Mouse (Mus musculus): ENCODE data around the gene Gm9045. TPM values are rescaled to one million over a fixed set of nuclear protein-coding genes. Genes with fewer than 3 reads are reported as not detected.
"Not testable (repeated sequence)": the region's sequence is repeated elsewhere in the genome, so short reads cannot be mapped to it uniquely, and the experiment has no call there.

Gm9045 gene
- not detected for total RNA-seq (2021)
- long read RNA-seq, experiment 1 = 0 reads
- long read RNA-seq, experiment 2 = 0 reads

DNA sequence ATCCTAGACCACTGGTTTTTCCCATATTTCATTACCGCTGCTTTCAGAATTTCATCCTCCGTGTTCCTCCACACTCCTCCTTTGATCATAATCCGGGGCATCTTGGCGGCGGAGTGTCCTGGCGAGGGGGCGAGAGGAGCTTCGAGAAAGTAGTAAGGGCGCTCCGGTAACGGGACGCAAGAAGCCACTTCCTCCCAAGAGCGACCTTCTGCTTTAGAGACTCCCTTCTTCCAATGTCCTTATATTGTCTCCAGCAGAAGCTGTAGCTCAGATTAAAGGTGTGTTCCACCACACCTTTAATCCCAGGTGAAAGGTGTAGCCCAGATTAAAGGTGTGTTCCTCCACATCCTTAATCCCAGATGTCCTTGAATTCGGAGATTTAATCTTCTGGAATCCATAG lies at the start of gene Gm9045:
Gene Gm9045, minus strand, starts transcription at position 101 of the 400 bp plus-strand sequence.
- not testable (repeated sequence) for H3K4me3 ChIP-seq; H3K27ac ChIP-seq; DNase-seq (ENCODE audit: low spot score in 2 of 2)

DNA sequence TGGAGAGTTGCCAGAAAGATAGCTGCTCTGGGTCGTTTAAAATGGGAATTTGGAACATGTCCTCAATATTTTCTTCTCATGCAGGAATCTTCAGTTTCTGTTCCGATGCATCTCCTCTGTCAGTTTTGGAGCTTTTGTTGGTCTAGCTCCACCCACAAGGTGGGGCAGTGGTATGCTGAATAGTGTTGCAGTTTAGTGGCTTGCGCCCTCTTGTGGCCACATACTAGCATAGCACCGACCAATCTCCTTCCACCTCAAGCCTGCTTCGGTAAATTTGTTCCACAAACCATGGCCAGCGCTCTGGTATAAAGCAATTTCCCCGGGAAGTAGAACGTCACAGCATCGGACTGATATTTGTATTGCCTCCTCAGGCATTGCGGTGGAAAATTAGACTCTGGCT lies 32.8 kb upstream of the Gm9045 start:
- Histone ChIP-seq H3K27ac (no peak overlapping the region), H3K4me3 (no peak overlapping the region)
- peak; percentile 85 to 86 for DNase-seq (ENCODE audit: low spot score in 2 of 2)
- peak; percentile 98 for TF ChIP-seq CTCF (conservative IDR thresholded peaks at IDR 0.05)

DNA sequence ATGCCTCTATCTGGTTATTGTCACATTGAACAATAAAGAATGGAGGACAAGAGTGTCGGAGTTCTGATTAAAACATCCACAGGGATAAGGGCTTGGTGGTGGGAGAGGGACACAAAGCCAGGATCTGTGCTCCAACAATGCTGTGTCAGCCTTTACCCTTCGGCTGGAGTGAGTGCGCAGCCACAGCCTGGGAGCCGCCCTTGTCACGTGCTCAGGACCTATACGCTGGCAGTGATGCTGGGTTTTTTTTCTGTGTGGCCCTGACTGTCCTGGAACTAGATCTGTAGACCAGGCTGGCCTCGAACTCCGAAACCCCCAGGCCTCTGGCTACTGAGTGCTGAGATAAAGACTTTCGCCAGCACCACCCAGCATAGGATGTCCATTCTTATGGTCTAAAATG lies 31.9 kb upstream of the Gm9045 start:
- no peak for DNase-seq (ENCODE audit: low spot score in 2 of 2)
- H3K27ac ChIP-seq = no peak overlapping the region
- no peak overlapping the region for H3K4me3 ChIP-seq
- no peak for TF ChIP-seq CTCF (conservative IDR thresholded peaks at IDR 0.05)

DNA sequence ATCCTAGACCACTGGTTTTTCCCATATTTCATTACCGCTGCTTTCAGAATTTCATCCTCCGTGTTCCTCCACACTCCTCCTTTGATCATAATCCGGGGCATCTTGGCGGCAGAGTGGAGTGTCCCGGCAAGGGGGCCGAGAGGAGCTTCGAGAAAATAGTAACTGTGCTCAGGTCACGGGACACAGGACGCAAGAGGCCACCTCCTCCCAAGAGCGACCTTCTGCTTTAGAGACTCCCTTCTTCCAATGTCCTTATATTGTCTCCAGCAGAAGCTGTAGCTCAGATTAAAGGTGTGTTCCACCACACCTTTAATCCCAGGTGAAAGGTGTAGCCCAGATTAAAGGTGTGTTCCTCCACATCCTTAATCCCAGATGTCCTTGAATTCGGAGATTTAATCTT lies 16.4 kb upstream of the Gm9045 start, which contains the start of gene Gm9049:
Gene Gm9049, minus strand, starts transcription at position 101 of the 400 bp plus-strand sequence.
- DNase-seq (ENCODE audit: low spot score in 2 of 2); H3K4me3 ChIP-seq; H3K27ac ChIP-seq: not testable (repeated sequence)

DNA sequence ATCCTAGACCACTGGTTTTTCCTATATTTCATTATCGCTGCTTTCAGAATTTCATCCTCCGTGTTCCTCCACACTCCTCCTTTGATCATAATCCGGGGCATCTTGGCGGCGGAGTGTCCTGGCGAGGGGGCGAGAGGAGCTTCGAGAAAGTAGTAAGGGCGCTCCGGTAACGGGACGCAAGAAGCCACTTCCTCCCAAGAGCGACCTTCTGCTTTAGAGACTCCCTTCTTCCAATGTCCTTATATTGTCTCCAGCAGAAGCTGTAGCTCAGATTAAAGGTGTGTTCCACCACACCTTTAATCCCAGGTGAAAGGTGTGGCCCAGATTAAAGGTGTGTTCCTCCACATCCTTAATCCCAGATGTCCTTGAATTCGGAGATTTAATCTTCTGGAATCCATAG lies 10.9 kb upstream of the Gm9045 start, which contains the start of gene Gm9048:
Gene Gm9048, minus strand, starts transcription at position 101 of the 400 bp plus-strand sequence.
- DNase-seq (ENCODE audit: low spot score in 2 of 2); H3K4me3 ChIP-seq: not testable (repeated sequence)

DNA sequence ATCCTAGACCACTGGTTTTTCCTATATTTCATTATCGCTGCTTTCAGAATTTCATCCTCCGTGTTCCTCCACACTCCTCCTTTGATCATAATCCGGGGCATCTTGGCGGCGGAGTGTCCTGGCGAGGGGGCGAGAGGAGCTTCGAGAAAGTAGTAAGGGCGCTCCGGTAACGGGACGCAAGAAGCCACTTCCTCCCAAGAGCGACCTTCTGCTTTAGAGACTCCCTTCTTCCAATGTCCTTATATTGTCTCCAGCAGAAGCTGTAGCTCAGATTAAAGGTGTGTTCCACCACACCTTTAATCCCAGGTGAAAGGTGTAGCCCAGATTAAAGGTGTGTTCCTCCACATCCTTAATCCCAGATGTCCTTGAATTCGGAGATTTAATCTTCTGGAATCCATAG lies 5.5 kb upstream of the Gm9045 start, which contains the start of gene Gm9046:
Gene Gm9046, minus strand, starts transcription at position 101 of the 400 bp plus-strand sequence.
- DNase-seq (ENCODE audit: low spot score in 2 of 2); H3K27ac ChIP-seq; H3K4me3 ChIP-seq: not testable (repeated sequence)

More for the DNA sequence above, 10.9 kb upstream of the Gm9045 start, which contains the start of gene Gm9048:
- H3K27ac ChIP-seq = not testable (repeated sequence)

DNA sequence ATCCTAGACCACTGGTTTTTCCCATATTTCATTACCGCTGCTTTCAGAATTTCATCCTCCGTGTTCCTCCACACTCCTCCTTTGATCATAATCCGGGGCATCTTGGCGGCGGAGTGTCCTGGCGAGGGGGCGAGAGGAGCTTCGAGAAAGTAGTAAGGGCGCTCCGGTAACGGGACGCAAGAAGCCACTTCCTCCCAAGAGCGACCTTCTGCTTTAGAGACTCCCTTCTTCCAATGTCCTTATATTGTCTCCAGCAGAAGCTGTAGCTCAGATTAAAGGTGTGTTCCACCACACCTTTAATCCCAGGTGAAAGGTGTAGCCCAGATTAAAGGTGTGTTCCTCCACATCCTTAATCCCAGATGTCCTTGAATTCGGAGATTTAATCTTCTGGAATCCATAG lies 5.3 kb downstream of the Gm9045 start, which contains the start of gene Gm9044:
Gene Gm9044, minus strand, starts transcription at position 101 of the 400 bp plus-strand sequence.
- H3K4me3 ChIP-seq; DNase-seq (ENCODE audit: low spot score in 2 of 2); H3K27ac ChIP-seq: not testable (repeated sequence)

DNA sequence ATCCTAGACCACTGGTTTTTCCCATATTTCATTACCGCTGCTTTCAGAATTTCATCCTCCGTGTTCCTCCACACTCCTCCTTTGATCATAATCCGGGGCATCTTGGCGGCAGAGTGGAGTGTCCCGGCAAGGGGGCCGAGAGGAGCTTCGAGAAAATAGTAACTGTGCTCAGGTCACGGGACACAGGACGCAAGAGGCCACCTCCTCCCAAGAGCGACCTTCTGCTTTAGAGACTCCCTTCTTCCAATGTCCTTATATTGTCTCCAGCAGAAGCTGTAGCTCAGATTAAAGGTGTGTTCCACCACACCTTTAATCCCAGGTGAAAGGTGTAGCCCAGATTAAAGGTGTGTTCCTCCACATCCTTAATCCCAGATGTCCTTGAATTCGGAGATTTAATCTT lies 10.8 kb downstream of the Gm9045 start, which contains the start of gene Gm9040:
Gene Gm9040, minus strand, starts transcription at position 101 of the 400 bp plus-strand sequence.
- not testable (repeated sequence) for H3K4me3 ChIP-seq; DNase-seq (ENCODE audit: low spot score in 2 of 2); H3K27ac ChIP-seq

DNA sequence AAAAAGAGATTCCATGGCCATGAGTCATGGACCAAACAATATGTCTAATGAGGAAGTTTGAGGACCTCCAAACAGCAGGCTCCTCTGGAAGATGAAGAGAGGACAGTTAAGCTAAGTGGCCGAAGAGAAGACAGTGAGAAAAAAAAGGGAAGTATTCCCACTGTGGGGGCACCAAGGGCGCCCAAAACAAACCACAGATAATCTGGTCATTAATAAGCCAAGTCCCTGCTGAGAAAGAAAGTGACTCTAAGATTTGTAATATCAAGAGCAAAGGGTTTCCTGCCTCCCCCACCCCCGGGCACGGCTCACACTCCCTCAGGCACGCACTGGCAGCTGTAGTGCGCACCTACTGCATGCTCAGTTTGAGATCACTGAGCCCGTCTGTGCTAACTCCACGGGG lies 18.6 kb downstream of the Gm9045 start:
- no peak for TF ChIP-seq CTCF (conservative IDR thresholded peaks at IDR 0.05)
- DNase-seq (ENCODE audit: low spot score in 2 of 2) = no peak
- no peak overlapping the region for H3K27ac ChIP-seq

DNA sequence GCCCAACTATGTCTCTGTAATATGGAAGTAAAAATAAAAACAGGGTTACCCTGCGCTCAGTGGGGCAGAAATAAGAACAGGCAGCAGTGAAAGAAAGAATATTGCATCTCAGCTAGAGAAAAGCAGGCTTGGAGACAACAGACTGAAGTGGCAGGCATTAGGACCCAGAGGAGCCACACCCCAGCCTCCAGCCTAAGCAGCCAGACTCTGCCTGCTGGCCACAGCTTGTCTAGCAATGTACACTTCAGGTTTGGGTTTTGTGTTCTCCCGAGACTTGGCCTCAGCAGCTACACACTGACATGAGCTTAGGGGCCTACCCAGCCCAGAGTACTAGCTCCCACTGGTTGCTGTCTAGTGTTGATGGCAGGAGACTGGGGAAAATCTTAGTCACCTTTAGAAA lies 35.5 kb downstream of the Gm9045 start:
- not testable (repeated sequence) for DNase-seq (ENCODE audit: low spot score in 2 of 2)

More for the DNA sequence above, 18.6 kb downstream of the Gm9045 start:
- H3K4me3 ChIP-seq = no peak overlapping the region

DNA sequence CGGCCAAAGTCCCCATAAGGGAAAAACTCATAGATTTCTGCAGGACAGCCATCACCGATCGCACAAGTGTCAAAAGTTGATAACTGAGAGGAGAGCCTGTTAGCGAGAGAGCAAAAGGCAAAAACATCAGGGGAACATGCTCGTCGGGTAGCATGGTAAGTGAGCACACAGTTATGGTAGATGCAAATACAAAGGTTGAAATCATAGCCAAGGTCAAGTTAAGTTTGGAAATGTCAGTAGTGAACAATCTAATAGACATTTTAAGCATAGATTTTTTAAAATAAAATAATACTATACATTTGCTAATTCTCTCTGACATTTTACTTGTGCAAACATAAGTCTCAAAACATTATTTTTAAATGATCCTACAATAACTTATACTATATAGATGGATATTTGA lies 42.7 kb downstream of the Gm9045 start, which contains the start of gene Iltifb:
Gene Iltifb, minus strand, starts transcription at position 101 of the 400 bp plus-strand sequence.
- no peak within 1 kb of the TSS for H3K27ac ChIP-seq
- no peak for DNase-seq (ENCODE audit: low spot score in 2 of 2)
- no peak for TF ChIP-seq CTCF (conservative IDR thresholded peaks at IDR 0.05)
- no peak within 1 kb of the TSS for H3K4me3 ChIP-seq

More for the DNA sequence above, 35.5 kb downstream of the Gm9045 start:
- H3K27ac ChIP-seq, H3K4me3 ChIP-seq: not testable (repeated sequence)

Other genes starting within 250 kb of the Gm9045 start
- gene Mdm1, start 196.0 kb downstream of the Gm9045 start, total RNA-seq (2021) = 10 to 100 TPM in 1 of 2 experiments, 1 to 10 TPM in 1; 9.5 to 10.5 TPM
- gene Il22, start 132.9 kb downstream of the Gm9045 start, total RNA-seq (2021) = not detected
- gene Gm32717, start 97.1 kb downstream of the Gm9045 start, total RNA-seq (2021) = under 1 TPM; 0.69 to 0.92 TPM
- gene Gm32802, start 79.1 kb downstream of the Gm9045 start, total RNA-seq (2021) = under 1 TPM; 0.69 to 0.92 TPM
- gene Iltifb, start 42.8 kb downstream of the Gm9045 start, total RNA-seq (2021) = not detected
- not detected for gene Gm9040, start 10.9 kb downstream of the Gm9045 start, total RNA-seq (2021)
- gene Gm9044, start 5.4 kb downstream of the Gm9045 start, total RNA-seq (2021) = not detected
- gene Gm9046, start 5.4 kb upstream of the Gm9045 start, total RNA-seq (2021) = not detected
- gene Gm9048, start 10.8 kb upstream of the Gm9045 start, total RNA-seq (2021) = not detected
- gene Gm9049, start 16.3 kb upstream of the Gm9045 start, total RNA-seq (2021) = not detected
- not detected for gene Ifng, start 103.2 kb upstream of the Gm9045 start, total RNA-seq (2021)